Mouse (Mus musculus) adrenal gland, adult 10 weeks (tissue): Measurements from ENCODE around the gene Mfge8. TPM values are rescaled to one million over a fixed set of nuclear protein-coding genes. Genes with fewer than 3 reads are reported as not detected.

Experiments
- polyA plus RNA-seq: library from polyadenylated mRNA; stranded (reverse); fragments of 350-450 nt; fragmentation: Illumina TruSeq; extraction: RNeasy Lipid Tissue Mini Kit (QIAGEN cat#74804); gene quantifications from one replicate; pipeline ENCODE4 v1.2.3, GENCODE M21; 2014; ENCODE audit warnings: low read depth, low replicate concordance

Gene Mfge8
- 4.4 TPM for polyA plus RNA-seq

GRCm38 (mm10) chr7:79148711-79149266, at the start of gene Mfge8:
Gene Mfge8 (minus strand): TSS chr7:79149060.

GRCm38 (mm10) chr7:79130843-79131444, 17.9 kb downstream of the Mfge8 start, which contains the start of gene Hapln3:
Gene Hapln3 (minus strand): TSS chr7:79131018.

Other genes starting within 250 kb of the Mfge8 start
- gene Isg20, start 235.6 kb downstream of the Mfge8 start, polyA plus RNA-seq: 1.3 TPM
- gene Acan, start 95.6 kb downstream of the Mfge8 start, polyA plus RNA-seq: 0.47 TPM
- not detected for gene Hapln3, start 18.0 kb downstream of the Mfge8 start, polyA plus RNA-seq
- 580 TPM for gene Abhd2, start 124.1 kb upstream of the Mfge8 start, polyA plus RNA-seq
- gene Rlbp1, start 238.0 kb upstream of the Mfge8 start, polyA plus RNA-seq: not detected
- 0.87 TPM for gene Fanci, start 242.9 kb upstream of the Mfge8 start, polyA plus RNA-seq